Mouse (Mus musculus): Measurements from ENCODE around the gene Pop4.

DNA sequence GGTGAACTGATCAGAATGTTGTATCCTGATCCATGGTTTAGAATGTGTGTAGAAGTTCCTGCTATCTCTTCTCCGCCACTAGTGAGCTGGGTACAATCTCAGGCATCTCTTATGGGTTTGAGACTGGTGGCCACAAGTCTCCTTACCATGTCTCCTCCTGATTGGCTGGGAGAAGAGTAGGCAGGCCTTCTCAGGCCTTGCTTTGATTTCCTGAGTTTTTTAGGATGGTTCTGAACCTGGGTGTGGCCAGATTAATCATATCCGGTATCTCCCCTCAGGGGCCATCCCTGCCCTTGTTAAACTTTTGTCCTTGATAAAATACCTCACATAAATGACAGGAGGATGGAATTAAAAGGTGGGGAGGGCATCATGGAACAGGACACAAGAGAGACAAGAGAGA is 11.6 kb downstream of the Pop4 start:
- TF ChIP-seq CTCF (IDR thresholded peaks at IDR 0.05; ENCODE audit: low read depth) (no peak), EP300 (optimal IDR thresholded peaks at IDR 0.05) (no peak)

All from stomach, postnatal 0 days (tissue).